Mouse (Mus musculus) kidney, postnatal 36 days (tissue): ENCODE results near the gene Pkp3.

Experiments
- DNase-seq, 2 experiments: peaks; one replicate each; pipeline ENCODE4 v3.0.0; 2021 to 2022; ENCODE audit warnings: mixed read lengths in 2 of 2

The Pkp3 gene

GRCm38 (mm10) chr7:141058601-141059341 lies 19.2 kb upstream of the Pkp3 start:
- no peak for DNase-seq

- no peak for DNase-seq
These were observed 18.1 kb upstream of the Pkp3 start for GRCm38 (mm10) chr7:141059929-141060328.

- DNase-seq, result peak; percentile 56 to 80
These were observed 17.4 kb upstream of the Pkp3 start, which contains the start of gene B4galnt4 for GRCm38 (mm10) chr7:141060426-141061242. Gene B4galnt4, plus strand, starts transcription at chr7:141061104.

- no peak for DNase-seq
These were observed 16.7 kb upstream of the Pkp3 start for GRCm38 (mm10) chr7:141061269-141061692.

- DNase-seq, result no peak
These were observed 15.5 kb upstream of the Pkp3 start for GRCm38 (mm10) chr7:141062525-141062924.

- no peak for DNase-seq
These were observed 14.7 kb upstream of the Pkp3 start for GRCm38 (mm10) chr7:141063353-141063752.

- no peak for DNase-seq
These were observed 13.8 kb upstream of the Pkp3 start for GRCm38 (mm10) chr7:141064175-141064574.

- DNase-seq, result peak; percentile 34 to 76
These were observed 13.4 kb upstream of the Pkp3 start for GRCm38 (mm10) chr7:141064576-141064975.

GRCm38 (mm10) chr7:141068351-141068750 lies 9.7 kb upstream of the Pkp3 start:
- DNase-seq, result no peak

GRCm38 (mm10) chr7:141070058-141070862 lies 7.8 kb upstream of the Pkp3 start:
- peak; percentile 75 to 94 for DNase-seq

- DNase-seq, result peak; percentile 35 to 79
These were observed 5.8 kb upstream of the Pkp3 start for GRCm38 (mm10) chr7:141072017-141072745.

- no peak for DNase-seq
These were observed 4.2 kb upstream of the Pkp3 start for GRCm38 (mm10) chr7:141073782-141074181.

- DNase-seq, result no peak
These were observed 858 bp downstream of the Pkp3 start for GRCm38 (mm10) chr7:141078876-141079275.

- DNase-seq, result peak; percentile 73 to 82
These were observed 1.7 kb downstream of the Pkp3 start for GRCm38 (mm10) chr7:141079481-141080449.

- peak; percentile 29 to 45 for DNase-seq
These were observed 9.9 kb downstream of the Pkp3 start for GRCm38 (mm10) chr7:141087894-141088293.

- no peak for DNase-seq
These were observed 10.5 kb downstream of the Pkp3 start for GRCm38 (mm10) chr7:141088473-141088872.

GRCm38 (mm10) chr7:141090228-141090627 lies 12.2 kb downstream of the Pkp3 start:
- no peak for DNase-seq

- DNase-seq, result peak; percentile 95 to 96
These were observed 14.2 kb downstream of the Pkp3 start for GRCm38 (mm10) chr7:141092051-141092735.

GRCm38 (mm10) chr7:141093950-141094349 lies 15.9 kb downstream of the Pkp3 start:
- DNase-seq, result peak; percentile 84 to 91

- DNase-seq, result peak; percentile 81 to 92
These were observed 16.6 kb downstream of the Pkp3 start for GRCm38 (mm10) chr7:141094487-141095205.
